Mouse (Mus musculus) liver, postnatal 0 days (tissue): Measurements from ENCODE around the gene M6pr. TPM values are rescaled to one million over a fixed set of nuclear protein-coding genes. Genes with fewer than 3 reads are reported as not detected.

ENCODE experiments used
- ATAC-seq: fragments of 200-750 bp; cut with Nextera tagmentation; 2 replicates; pipeline ENCODE4 v1.8.0; 2017; ENCODE audit warnings: mild to moderate bottlenecking, moderate library complexity
- DNase-seq: peaks from one replicate; pipeline ENCODE4 v3.0.0-alpha.2; 2016
- H3K27ac ChIP-seq: fragments of 300-500 bp; sonication (generic); 2 replicates; pipeline ENCODE4 v1.5.1; 2014; ENCODE audit warnings: antibody characterized with exemption, moderate library complexity, mild to moderate bottlenecking, low read depth
- H3K27me3 ChIP-seq: fragments of 300-500 bp; sonication (generic); 2 replicates; pipeline ENCODE4 v1.6.1; 2014; ENCODE audit warnings: low read length, control low read depth, mixed read lengths; ENCODE audit not compliant: insufficient read depth
- H3K36me3 ChIP-seq: fragments of 300-500 bp; sonication (generic); replicated peaks from 2 replicates; pipeline ENCODE4 v1.6.1; 2014; ENCODE audit warnings: mild to moderate bottlenecking, control low read depth, low read length, moderate library complexity, mixed read lengths; ENCODE audit not compliant: insufficient read depth
- H3K4me1 ChIP-seq: fragments of 300-500 bp; sonication (generic); 2 replicates; pipeline ENCODE4 v1.6.1; 2014; ENCODE audit warnings: antibody characterized with exemption, mild to moderate bottlenecking, control low read depth; ENCODE audit not compliant: insufficient read depth
- H3K4me2 ChIP-seq: fragments of 300-500 bp; sonication (generic); 2 replicates; pipeline ENCODE4 v1.6.1; 2014; ENCODE audit warnings: low read depth, mild to moderate bottlenecking, low read length, moderate library complexity, mixed read lengths
- H3K4me3 ChIP-seq: fragments of 300-500 bp; sonication (generic); 2 replicates; pipeline ENCODE4 v1.5.1; 2014; ENCODE audit warnings: low read depth, low read length
- H3K9ac ChIP-seq: fragments of 300-500 bp; sonication (generic); replicated peaks from 2 replicates; pipeline ENCODE4 v1.6.1; 2014; ENCODE audit warnings: mild to moderate bottlenecking, moderate library complexity
- H3K9me3 ChIP-seq: fragments of 300-500 bp; sonication (generic); 2 replicates; pipeline ENCODE4 v1.6.1; 2016; ENCODE audit warnings: mild to moderate bottlenecking, control low read depth, low read length, mixed read lengths
- CTCF ChIP-seq: sonication (generic); IDR thresholded peaks from 2 replicates; pipeline ENCODE4 v1.5.1; 2016; ENCODE audit warnings: antibody characterized with exemption, low read depth
- EP300 ChIP-seq: IDR thresholded peaks from 2 replicates; pipeline ENCODE4 v1.6.1; 2016; ENCODE audit warnings: antibody characterized with exemption, low read depth, mild to moderate bottlenecking
- WGBS: fragments of 180-500 bp; shearing (Covaris S2); extraction: QIAGEN DNeasy Blood & Tissue Kit; methylation state at CpG from one replicate; pipeline ENCODE4 v1.1.7; 2014; ENCODE audit not compliant: insufficient replicate concordance; 5-methylcytosine and 5-hydroxymethylcytosine counted together
- polyA plus RNA-seq: library from polyadenylated mRNA; unstranded; fragments of >200 nt; fragmentation: Nextera tagmentation; extraction: Ambion mirVana; gene quantifications from 2 replicates; pipeline ENCODE4 v1.2.1, GENCODE M21; 2015

Gene M6pr
- polyA plus RNA-seq, 1 experiment from 2014 or later: 80.3 TPM

GRCm38 (mm10) chr6:122302661-122303060, 5.9 kb upstream of the M6pr start:
- Histone ChIP-seq H3K27me3 (peaks cover 2% of the 10 kb centered on the region; the same call in 1 of the 2 replicates), H3K4me1 (no peaks in the 10 kb centered on the region; the same call in 1 of the 2 replicates), H3K9ac (no peak overlapping the region), H3K9me3 (no peaks in the 10 kb centered on the region), H3K36me3 (no peaks in the 10 kb centered on the region), H3K4me3 (no peak overlapping the region), H3K4me2 (no peak overlapping the region), H3K27ac (no peak overlapping the region)
- WGBS: 60% methylated on average over 4 of the region's 4 CpGs
- no peak for TF ChIP-seq EP300
- no peak for TF ChIP-seq CTCF
- ATAC-seq (no peak), DNase-seq (no peak)

GRCm38 (mm10) chr6:122303526-122303925, 5.0 kb upstream of the M6pr start:
- H3K27ac ChIP-seq: no peak overlapping the region
- H3K36me3 ChIP-seq: no peaks in the 10 kb centered on the region
- no peak overlapping the region for H3K4me2 ChIP-seq
- H3K27me3 ChIP-seq: no peaks in the 10 kb centered on the region
- H3K4me1 ChIP-seq: no peaks in the 10 kb centered on the region
- H3K9me3 ChIP-seq: no peaks in the 10 kb centered on the region
- ATAC-seq: no peak
- WGBS: 62% methylated on average over 9 of the region's 9 CpGs
- H3K4me3 ChIP-seq: no peak overlapping the region
- TF ChIP-seq EP300 (no peak), CTCF (no peak)
- DNase-seq: no peak
- H3K9ac ChIP-seq: no peak overlapping the region

- H3K4me1 ChIP-seq: no peaks in the 10 kb centered on the region
- H3K27ac ChIP-seq: no peak overlapping the region
- TF ChIP-seq EP300 (no peak), CTCF (peak; percentile 88)
- 32% methylated on average over 6 of the region's 6 CpGs for WGBS
- DNase-seq (peak; percentile 84), ATAC-seq (no peak)
- H3K27me3 ChIP-seq: no peaks in the 10 kb centered on the region
- H3K36me3 ChIP-seq: no peaks in the 10 kb centered on the region
- no peak overlapping the region for H3K4me3 ChIP-seq
- H3K9me3 ChIP-seq: no peaks in the 10 kb centered on the region
- H3K9ac ChIP-seq: no peak overlapping the region
- no peak overlapping the region for H3K4me2 ChIP-seq
Measured at GRCm38 (mm10) chr6:122304355-122304754, 4.2 kb upstream of the M6pr start.

- Histone ChIP-seq H3K27me3 (no peaks in the 10 kb centered on the region), H3K4me2 (no peak overlapping the region), H3K9me3 (no peaks in the 10 kb centered on the region), H3K4me3 (no peak overlapping the region), H3K4me1 (0 out of 2 replicates have a peak, but pooled peaks cover 2% of the 10 kb centered on the region), H3K27ac (no peak overlapping the region), H3K36me3 (no peaks in the 10 kb centered on the region), H3K9ac (no peak overlapping the region)
- no peak for TF ChIP-seq CTCF
- TF ChIP-seq EP300: no peak
- WGBS: 70% methylated on average over 12 of the region's 12 CpGs
- ATAC-seq (no peak), DNase-seq (no peak)
Measured at GRCm38 (mm10) chr6:122304790-122305555, 3.5 kb upstream of the M6pr start.

GRCm38 (mm10) chr6:122306707-122307106, 1.8 kb upstream of the M6pr start:
- Histone ChIP-seq H3K9ac (no peak overlapping the region), H3K4me3 (no peak overlapping the region), H3K36me3 (no peaks in the 10 kb centered on the region), H3K4me2 (no peak overlapping the region), H3K9me3 (no peaks in the 10 kb centered on the region), H3K4me1 (peaks cover 16% of the 10 kb centered on the region), H3K27me3 (no peaks in the 10 kb centered on the region), H3K27ac (no peak overlapping the region)
- TF ChIP-seq CTCF (no peak), EP300 (no peak)
- DNase-seq (no peak), ATAC-seq (no peak)
- WGBS: 84% methylated on average over 4 of the region's 4 CpGs

- H3K9me3 ChIP-seq: no peaks in the 10 kb centered on the region
- ATAC-seq (no peak), DNase-seq (no peak)
- H3K27me3 ChIP-seq: no peaks in the 10 kb centered on the region
- peak overlapping the region; percentile 75 for H3K4me3 ChIP-seq
- H3K4me1 ChIP-seq: peaks cover 16% of the 10 kb centered on the region
- H3K4me2 ChIP-seq: peak overlapping the region; percentile 28; the same call in 1 of the 2 replicates
- 62% methylated on average over 6 of the region's 6 CpGs for WGBS
- TF ChIP-seq EP300 (no peak), CTCF (no peak)
- H3K9ac ChIP-seq: no peak overlapping the region
- H3K36me3 ChIP-seq: peaks cover 2% of the 10 kb centered on the region; the same call in 1 of the 2 replicates
- H3K27ac ChIP-seq: no peak overlapping the region
Measured at GRCm38 (mm10) chr6:122308136-122308504, 400 bp upstream of the M6pr start.
